In genomic region chr9:53321683-53322082, GRCm38 (mm10) we compare ENCODE assay signal across 19 mouse cellular contexts. TPM values are rescaled to one million over a fixed set of nuclear protein-coding genes. Genes with fewer than 3 reads are reported as not detected.
DNase-seq lines count a peak whose midpoint lies in the region; ATAC-seq and TF ChIP-seq lines count a peak whose summit lies in the region.
"Had no signal": no experiment of that assay in that cellular context is flagged by ENCODE, and none has a peak within 500 bp of the region (broad histone marks: within the 10 kb centered on the region; RNA-seq: fewer than 3 reads in every experiment).

No protein-coding gene starts in this region.

- H3K4me1 ChIP-seq in hindbrain, postnatal 0 days (ENCODE audit: insufficient read depth, low read length), result no peaks in the 10 kb centered on the region
- no peaks in the 10 kb centered on the region for H3K4me1 ChIP-seq in hindbrain, embryonic 12.5 days
- H3K4me1 ChIP-seq in lung, postnatal 0 days (ENCODE audit: insufficient read depth, low read depth, low read length), result peaks cover 3% of the 10 kb centered on the region; the same call in 1 of the 2 replicates
- H3K4me1 ChIP-seq: hindbrain, embryonic 10.5 days; liver, embryonic 13.5 days; midbrain, embryonic 15.5 days; neural tube, embryonic 12.5 days had no signal

- no peaks in the 10 kb centered on the region for H3K9me3 ChIP-seq in hindbrain, postnatal 0 days (ENCODE audit: low read length)
- H3K9me3 ChIP-seq in hindbrain, embryonic 12.5 days (replicated peaks), result no peaks in the 10 kb centered on the region
- no peaks in the 10 kb centered on the region for H3K9me3 ChIP-seq in lung, postnatal 0 days (ENCODE audit: low read length)
- H3K9me3 ChIP-seq: heart, embryonic 12.5 days; hindbrain, embryonic 10.5 days; liver, embryonic 13.5 days; midbrain, embryonic 15.5 days; neural tube, embryonic 12.5 days had no signal

- peak; percentile 58 for DNase-seq in cerebellum, adult 11 months
- DNase-seq in cerebellum, adult 9-10 months, result no peak
- no peak for DNase-seq in hindbrain, postnatal 0 days (ENCODE audit: low spot score)
- DNase-seq in lung, postnatal 0 days (ENCODE audit: low spot score), result no peak
- DNase-seq in lung, adult 18-20 months, result no peak
- peak; percentile 53 to 62 for DNase-seq in cerebellum, postnatal 36 days
- DNase-seq in kidney, adult 11 months, result no peak
- DNase-seq: adrenal gland, postnatal 10 days; kidney, postnatal 36 days; liver, embryonic 13.5 days; right cerebral cortex, postnatal 14 days had no signal

- H3K36me3 ChIP-seq in hindbrain, postnatal 0 days (ENCODE audit: insufficient read depth, low read length), result no peaks in the 10 kb centered on the region
- H3K36me3 ChIP-seq in hindbrain, embryonic 12.5 days, result no peaks in the 10 kb centered on the region
- H3K36me3 ChIP-seq in lung, postnatal 0 days (ENCODE audit: insufficient read depth, low read length), result no peaks in the 10 kb centered on the region
- H3K36me3 ChIP-seq: heart, embryonic 12.5 days; hindbrain, embryonic 10.5 days; limb, embryonic 12.5 days; liver, embryonic 13.5 days; midbrain, embryonic 15.5 days; neural tube, embryonic 12.5 days had no signal

- 61% methylated on average over 8 of the region's 8 CpGs for WGBS in hindbrain, postnatal 0 days
- WGBS in hindbrain, embryonic 12.5 days, result 81% methylated on average over 8 of the region's 8 CpGs
- WGBS in lung, postnatal 0 days, result 73% methylated on average over 8 of the region's 8 CpGs

- TF ChIP-seq EP300 in lung, postnatal 0 days (IDR thresholded peaks at IDR 0.05), result no peak

- no peak for TF ChIP-seq CTCF in hindbrain, postnatal 0 days (IDR thresholded peaks at IDR 0.05; ENCODE audit: low read depth)
- TF ChIP-seq CTCF in lung, postnatal 0 days (IDR thresholded peaks at IDR 0.05), result no peak

- peak overlapping the region; percentile 69 for H3K27ac ChIP-seq in hindbrain, postnatal 0 days
- H3K27ac ChIP-seq in hindbrain, embryonic 12.5 days, result no peak overlapping the region
- H3K27ac ChIP-seq in lung, postnatal 0 days (ENCODE audit: low read length), result 0 out of 2 replicates have a peak overlapping the region, but pooled peaks have one; percentile 4
- H3K27ac ChIP-seq: hindbrain, embryonic 10.5 days; limb, embryonic 12.5 days; liver, embryonic 13.5 days; midbrain, embryonic 15.5 days; neural tube, embryonic 12.5 days had no signal

- no peaks in the 10 kb centered on the region for H3K27me3 ChIP-seq in hindbrain, postnatal 0 days (ENCODE audit: insufficient read depth, low read length)
- H3K27me3 ChIP-seq in hindbrain, embryonic 12.5 days, result no peaks in the 10 kb centered on the region
- H3K27me3 ChIP-seq in lung, postnatal 0 days (replicated peaks; ENCODE audit: insufficient read depth, low read length), result no peaks in the 10 kb centered on the region
- H3K27me3 ChIP-seq: heart, embryonic 12.5 days; limb, embryonic 12.5 days; liver, embryonic 13.5 days; midbrain, embryonic 15.5 days; neural tube, embryonic 12.5 days had no signal

- no peak overlapping the region for H3K9ac ChIP-seq in hindbrain, postnatal 0 days (replicated peaks; ENCODE audit: low read length)
- H3K9ac ChIP-seq in hindbrain, embryonic 12.5 days, result no peak overlapping the region
- no peak overlapping the region for H3K9ac ChIP-seq in lung, postnatal 0 days (replicated peaks; ENCODE audit: low read depth)
- H3K9ac ChIP-seq: heart, embryonic 12.5 days; limb, embryonic 12.5 days; liver, embryonic 13.5 days; midbrain, embryonic 15.5 days; neural tube, embryonic 12.5 days had no signal

- H3K4me2 ChIP-seq in hindbrain, postnatal 0 days (ENCODE audit: low read depth, low read length), result peak overlapping the region; percentile 27; the same call in 1 of the 2 replicates
- no peak overlapping the region for H3K4me2 ChIP-seq in hindbrain, embryonic 12.5 days (replicated peaks)
- no peak overlapping the region for H3K4me2 ChIP-seq in lung, postnatal 0 days (replicated peaks; ENCODE audit: low read depth, low read length)
- H3K4me2 ChIP-seq: heart, embryonic 12.5 days; limb, embryonic 12.5 days; liver, embryonic 13.5 days; midbrain, embryonic 15.5 days; neural tube, embryonic 12.5 days had no signal

- H3K4me3 ChIP-seq in hindbrain, postnatal 0 days (ENCODE audit: low read length), result no peak overlapping the region
- H3K4me3 ChIP-seq in hindbrain, embryonic 12.5 days, result no peak overlapping the region
- no peak overlapping the region for H3K4me3 ChIP-seq in lung, postnatal 0 days (ENCODE audit: low read depth, low read length)
- H3K4me3 ChIP-seq: heart, embryonic 12.5 days; hindbrain, embryonic 10.5 days; limb, embryonic 12.5 days; liver, embryonic 13.5 days; midbrain, embryonic 15.5 days; neural tube, embryonic 12.5 days had no signal

- ATAC-seq in hindbrain, postnatal 0 days, result 0 out of 2 replicates have a peak, but pooled peaks have one; percentile 49
- no peak for ATAC-seq in hindbrain, embryonic 12.5 days (ENCODE audit: low FRiP score)
- ATAC-seq in lung, postnatal 0 days, result no peak
- ATAC-seq: inflammation-experienced regulatory T-cells, adult 6 months; midbrain, embryonic 15.5 days had no signal

RNA-seq across cellular contexts. Expression of gene Exph5, which starts 20.2 kb away (rescaled TPM):
- total RNA-seq in hindbrain, postnatal 0 days (2014; rRNA removed), result 0.86 and 0.99 TPM in 2 replicates
- 0.36 and 0.47 TPM in 2 replicates for polyA plus RNA-seq in hindbrain, postnatal 0 days (2015; fragmentation: Nextera tagmentation; extraction: Ambion mirVana)
- polyA plus RNA-seq in hindbrain, embryonic 12.5 days (2016; fragmentation: Nextera tagmentation; extraction: Ambion mirVana), result 0.49 and 0.76 TPM in 2 replicates
- 7.2 and 8.1 TPM in 2 replicates for polyA plus RNA-seq in lung, postnatal 0 days (2015; fragmentation: Nextera tagmentation; extraction: Ambion mirVana)
- total RNA-seq: granulocyte monocyte progenitor cell, adult 5-6 weeks had no signal

Comparison
In these comparisons a context has a peak if more than half of its experiments do, and no peak if none do; other contexts are left out.
1. DNase-seq: peak in cerebellum, adult 11 months (single experiment) and cerebellum, postnatal 36 days (2 of 2); none in cerebellum, adult 9-10 months (single experiment), hindbrain, postnatal 0 days (single experiment), lung, postnatal 0 days (single experiment), lung, adult 18-20 months (0 of 2) and kidney, adult 11 months (single experiment).